Mouse (Mus musculus) mouse trophoblast stem cell (cell line): ENCODE data around the gene Hs1bp3.

Experiments
- in situ Hi-C, 2 experiments: fragments of 300-500 bp; cut with MseI, MboI; formaldehyde crosslinking; loops; 2 replicates in 1 of 2; 3 replicates in 1 of 2; pipeline ENCODE4 v1.15.1; 2025

The Hs1bp3 gene

GRCm38 (mm10) chr12:8301011-8301814, 12.0 kb upstream of the Hs1bp3 start:
- in situ Hi-C loops, result loop anchor here in 1 of 2 experiments (10.0 kb wide), 1 partner anchor 246 kb away; no protein-coding TSS in a partner anchor

GRCm38 (mm10) chr12:8301841-8302431, 11.3 kb upstream of the Hs1bp3 start, which contains the start of gene Gdf7:
Gene Gdf7 (minus strand): TSS chr12:8301954.
- in situ Hi-C loops, result loop anchor here in 1 of 2 experiments (10.0 kb wide), 1 partner anchor 247 kb away; no protein-coding TSS in a partner anchor

- in situ Hi-C loops, result loop anchor here in 1 of 2 experiments (10.0 kb wide), 1 partner anchor 250 kb away; no protein-coding TSS in a partner anchor
Observed at GRCm38 (mm10) chr12:8305258-8305657, 8.0 kb upstream of the Hs1bp3 start.

GRCm38 (mm10) chr12:8306432-8306831, 6.8 kb upstream of the Hs1bp3 start:
- in situ Hi-C loops, result loop anchor here in 1 of 2 experiments (10.0 kb wide), 1 partner anchor 252 kb away; no protein-coding TSS in a partner anchor

- in situ Hi-C loops, result loop anchor here in 1 of 2 experiments (10.0 kb wide), 1 partner anchor 252 kb away; no protein-coding TSS in a partner anchor
Observed at GRCm38 (mm10) chr12:8306910-8307309, 6.3 kb upstream of the Hs1bp3 start.

- in situ Hi-C loops, result no loop called here
Observed at GRCm38 (mm10) chr12:8310992-8311391, 2.2 kb upstream of the Hs1bp3 start.

GRCm38 (mm10) chr12:8312266-8312665, 966 bp upstream of the Hs1bp3 start:
- in situ Hi-C loops, result no loop called here

- in situ Hi-C loops, result no loop called here
Observed at GRCm38 (mm10) chr12:8313773-8314172, 541 bp downstream of the Hs1bp3 start.

GRCm38 (mm10) chr12:8316541-8316940, 3.3 kb downstream of the Hs1bp3 start:
- in situ Hi-C loops, result no loop called here

- in situ Hi-C loops, result loop anchor here (5.0 kb wide), 1 partner anchor 182 kb away; the partner anchor contains the start of gene Rhob (in 2 of the 2)
Observed at GRCm38 (mm10) chr12:8320084-8320713, 7.0 kb downstream of the Hs1bp3 start.

GRCm38 (mm10) chr12:8321506-8321905, 8.3 kb downstream of the Hs1bp3 start:
- in situ Hi-C loops, result loop anchor here (5.0 kb wide), 1 partner anchor 181 kb away; the partner anchor contains the start of gene Rhob (in 2 of the 2)

- in situ Hi-C loops, result loop anchor here (5.0 kb wide), 1 partner anchor 178 kb away; the partner anchor contains the start of gene Rhob (in 2 of the 2)
Observed at GRCm38 (mm10) chr12:8324086-8324485, 10.9 kb downstream of the Hs1bp3 start.

- in situ Hi-C loops, result no loop called here
Observed at GRCm38 (mm10) chr12:8325245-8325942, 12.2 kb downstream of the Hs1bp3 start.

GRCm38 (mm10) chr12:8325943-8326522, 12.8 kb downstream of the Hs1bp3 start:
- in situ Hi-C loops, result no loop called here

- in situ Hi-C loops, result no loop called here
Observed at GRCm38 (mm10) chr12:8326825-8327674, 13.8 kb downstream of the Hs1bp3 start.

GRCm38 (mm10) chr12:8327675-8328053, 14.4 kb downstream of the Hs1bp3 start:
- in situ Hi-C loops, result no loop called here

GRCm38 (mm10) chr12:8329236-8329635, 16.0 kb downstream of the Hs1bp3 start:
- in situ Hi-C loops, result no loop called here

GRCm38 (mm10) chr12:8331489-8332173, 18.4 kb downstream of the Hs1bp3 start:
- in situ Hi-C loops, result no loop called here

- in situ Hi-C loops, result no loop called here
Observed at GRCm38 (mm10) chr12:8332174-8332542, 18.9 kb downstream of the Hs1bp3 start.
